Mouse (Mus musculus) olfactory bulb, adult 2 months (tissue): ENCODE measurements around the gene Hoxd8.

ENCODE experiments used
- CTCF ChIP-seq: fragments of 200-500 bp; IDR thresholded peaks from 2 replicates; pipeline ENCODE4 v1.5.1; 2012; ENCODE audit warnings: low read depth, mild to moderate bottlenecking, low read length, moderate library complexity; ENCODE audit not compliant: insufficient read depth
- POLR2A ChIP-seq: fragments of 200-500 bp; IDR thresholded peaks from 2 replicates; pipeline ENCODE4 v1.6.1; 2012; ENCODE audit warnings: mild to moderate bottlenecking, low read depth, low read length, moderate library complexity; ENCODE audit not compliant: insufficient read depth

DNA sequence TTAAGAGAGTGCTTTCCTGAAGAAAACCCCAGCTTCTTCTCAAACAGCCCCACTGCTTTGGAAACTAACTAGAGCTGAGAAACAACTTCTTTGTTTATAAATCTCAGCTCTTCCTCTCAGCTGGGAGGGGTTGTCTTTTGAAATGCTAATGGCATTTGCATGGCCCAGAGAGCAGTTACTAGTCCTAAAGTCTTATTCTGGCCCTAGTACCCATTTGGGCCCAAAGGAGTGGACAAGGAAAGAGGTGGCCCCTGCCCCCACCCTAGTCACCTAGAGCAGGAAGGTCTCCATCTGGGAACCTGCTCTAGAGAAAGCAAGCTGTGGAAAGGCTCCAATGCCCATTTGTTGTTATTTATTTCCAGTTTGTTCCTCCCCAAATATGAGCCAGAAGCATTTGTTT is 26.6 kb downstream of the Hoxd8 start:
- TF ChIP-seq CTCF (no peak), POLR2A (no peak)
